In genomic region chr5:136402622-136403564, GRCm38 (mm10) we compare ENCODE assay signal across 9 mouse cellular contexts.
DNase-seq lines count a peak whose midpoint lies in the region; ATAC-seq and TF ChIP-seq lines count a peak whose summit lies in the region.
"Had no signal": no experiment of that assay in that cellular context is flagged by ENCODE, and none has a peak within 500 bp of the region (broad histone marks: within the 10 kb centered on the region; RNA-seq: fewer than 3 reads in every experiment).

No protein-coding gene starts in this region.

- no peak for TF ChIP-seq EP300 in liver, postnatal 0 days (IDR thresholded peaks at IDR 0.05; ENCODE audit: low read depth)

- peak overlapping the region; percentile 71 for H3K27ac ChIP-seq in forebrain, embryonic 13.5 days
- H3K27ac ChIP-seq in forebrain, embryonic 11.5 days (ENCODE audit: low read depth, low read length): no peak overlapping the region
- H3K27ac ChIP-seq in liver, postnatal 0 days (ENCODE audit: low read depth): peak overlapping the region; percentile 49; the same call in 1 of the 2 replicates
- H3K27ac ChIP-seq in liver, embryonic 12.5 days: no peak overlapping the region
- no peak overlapping the region for H3K27ac ChIP-seq in hindbrain, postnatal 0 days

- WGBS in forebrain, embryonic 13.5 days: 61% methylated on average over 15 of the region's 15 CpGs
- WGBS in forebrain, embryonic 11.5 days: 85% methylated on average over 15 of the region's 15 CpGs
- 75% methylated on average over 15 of the region's 15 CpGs for WGBS in liver, postnatal 0 days (ENCODE audit: insufficient replicate concordance)
- 79% methylated on average over 15 of the region's 15 CpGs for WGBS in liver, embryonic 12.5 days (ENCODE audit: insufficient replicate concordance)
- WGBS in hindbrain, postnatal 0 days: 47% methylated on average over 15 of the region's 15 CpGs

- H3K27me3 ChIP-seq in forebrain, embryonic 13.5 days: no peaks in the 10 kb centered on the region
- H3K27me3 ChIP-seq in forebrain, embryonic 11.5 days (ENCODE audit: control insufficient read depth, insufficient read depth, low read length): no peaks in the 10 kb centered on the region
- H3K27me3 ChIP-seq in liver, postnatal 0 days (ENCODE audit: insufficient read depth, low read length): no peaks in the 10 kb centered on the region
- no peaks in the 10 kb centered on the region for H3K27me3 ChIP-seq in liver, embryonic 12.5 days (replicated peaks)
- no peaks in the 10 kb centered on the region for H3K27me3 ChIP-seq in hindbrain, postnatal 0 days (ENCODE audit: insufficient read depth, low read length)
- no peaks in the 10 kb centered on the region for H3K27me3 ChIP-seq in myocyte (ENCODE audit: control insufficient read depth, insufficient read depth, insufficient read length)
- H3K27me3 ChIP-seq: megakaryocyte, embryonic 14.5 days had no signal

- peaks cover 19% of the 10 kb centered on the region for H3K4me1 ChIP-seq in forebrain, embryonic 13.5 days
- 0 out of 2 replicates have a peak, but pooled peaks cover 1% of the 10 kb centered on the region for H3K4me1 ChIP-seq in forebrain, embryonic 11.5 days (replicated peaks; ENCODE audit: control insufficient read depth, insufficient read depth, low read length)
- peaks cover 5% of the 10 kb centered on the region for H3K4me1 ChIP-seq in liver, postnatal 0 days (ENCODE audit: insufficient read depth)
- H3K4me1 ChIP-seq in liver, embryonic 12.5 days: peaks cover 3% of the 10 kb centered on the region; the same call in 1 of the 2 replicates
- peaks cover 10% of the 10 kb centered on the region; the same call in 1 of the 2 replicates for H3K4me1 ChIP-seq in hindbrain, postnatal 0 days (ENCODE audit: insufficient read depth, low read length)

- H3K4me3 ChIP-seq in forebrain, embryonic 13.5 days: no peak overlapping the region
- H3K4me3 ChIP-seq in forebrain, embryonic 11.5 days (ENCODE audit: low read depth, low read length): no peak overlapping the region
- no peak overlapping the region for H3K4me3 ChIP-seq in liver, postnatal 0 days (ENCODE audit: low read depth, low read length)
- H3K4me3 ChIP-seq in liver, embryonic 12.5 days: no peak overlapping the region
- H3K4me3 ChIP-seq in hindbrain, postnatal 0 days (ENCODE audit: low read length): peak overlapping the region; percentile 15; the same call in 1 of the 2 replicates
- H3K4me3 ChIP-seq in myocyte: no peak overlapping the region
- H3K4me3 ChIP-seq: megakaryocyte, embryonic 14.5 days had no signal

- no peak for ATAC-seq in forebrain, embryonic 13.5 days
- no peak for ATAC-seq in forebrain, embryonic 11.5 days (replicated peaks; ENCODE audit: low FRiP score)
- no peak for ATAC-seq in liver, postnatal 0 days
- ATAC-seq in liver, embryonic 12.5 days: no peak
- ATAC-seq in hindbrain, postnatal 0 days: no peak; the same call in 1 of the 2 replicates
- no peak for ATAC-seq in erythroid progenitor cell, adult 5-6 weeks (replicated peaks; ENCODE audit: low FRiP score, poor library complexity, severe bottlenecking)

- H3ac ChIP-seq in myocyte (ENCODE audit: control insufficient read depth, insufficient read length): no peak overlapping the region

- peaks cover 14% of the 10 kb centered on the region for H3K36me3 ChIP-seq in forebrain, embryonic 13.5 days (ENCODE audit: poor library complexity, severe bottlenecking)
- peaks cover 4% of the 10 kb centered on the region for H3K36me3 ChIP-seq in forebrain, embryonic 11.5 days (ENCODE audit: control insufficient read depth, insufficient read depth, low read length)
- no peaks in the 10 kb centered on the region for H3K36me3 ChIP-seq in liver, postnatal 0 days (replicated peaks; ENCODE audit: insufficient read depth, low read length)
- peaks cover 16% of the 10 kb centered on the region for H3K36me3 ChIP-seq in liver, embryonic 12.5 days
- H3K36me3 ChIP-seq in hindbrain, postnatal 0 days (ENCODE audit: insufficient read depth, low read length): no peaks in the 10 kb centered on the region
- peaks cover 6% of the 10 kb centered on the region for H3K36me3 ChIP-seq in myocyte (ENCODE audit: control insufficient read depth, insufficient read depth)

- no peak for TF ChIP-seq CTCF in liver, postnatal 0 days (IDR thresholded peaks at IDR 0.05; ENCODE audit: low read depth)
- no peak for TF ChIP-seq CTCF in hindbrain, postnatal 0 days (IDR thresholded peaks at IDR 0.05; ENCODE audit: low read depth)

- no peak for DNase-seq in forebrain, embryonic 11.5 days (ENCODE audit: low spot score)
- DNase-seq in liver, postnatal 0 days: no peak
- peak; percentile 8 for DNase-seq in hindbrain, postnatal 0 days (ENCODE audit: low spot score)
- DNase-seq in urinary bladder, postnatal 4 days (ENCODE audit: low spot score in 2 of 2): no peak

- peaks cover 3% of the 10 kb centered on the region for H3K79me2 ChIP-seq in myocyte (ENCODE audit: control insufficient read depth, insufficient read depth)

- peak overlapping the region; percentile 49 for H3K4me2 ChIP-seq in forebrain, embryonic 13.5 days
- no peak overlapping the region for H3K4me2 ChIP-seq in forebrain, embryonic 11.5 days (ENCODE audit: low read depth, low read length, severe bottlenecking)
- no peak overlapping the region for H3K4me2 ChIP-seq in liver, postnatal 0 days (ENCODE audit: low read depth, low read length)
- H3K4me2 ChIP-seq in liver, embryonic 12.5 days: no peak overlapping the region
- H3K4me2 ChIP-seq in hindbrain, postnatal 0 days (ENCODE audit: low read depth, low read length): peak overlapping the region; percentile 47
- H3K4me2 ChIP-seq in myocyte (ENCODE audit: low read depth): no peak overlapping the region

- no peak overlapping the region for H3K9ac ChIP-seq in forebrain, embryonic 13.5 days
- no peak overlapping the region for H3K9ac ChIP-seq in forebrain, embryonic 11.5 days (ENCODE audit: low read length)
- H3K9ac ChIP-seq in liver, postnatal 0 days (replicated peaks): no peak overlapping the region
- H3K9ac ChIP-seq in liver, embryonic 12.5 days: no peak overlapping the region
- H3K9ac ChIP-seq in hindbrain, postnatal 0 days (replicated peaks; ENCODE audit: low read length): no peak overlapping the region

- TF ChIP-seq POLR2A in myocyte (IDR thresholded peaks at IDR 0.05; ENCODE audit: insufficient read length, low read depth): no peak

- peaks cover 4% of the 10 kb centered on the region for H3K9me3 ChIP-seq in forebrain, embryonic 13.5 days (replicated peaks)
- H3K9me3 ChIP-seq in forebrain, embryonic 11.5 days (ENCODE audit: control insufficient read depth, low read length): no peaks in the 10 kb centered on the region
- no peaks in the 10 kb centered on the region for H3K9me3 ChIP-seq in liver, postnatal 0 days (ENCODE audit: low read length)
- H3K9me3 ChIP-seq in liver, embryonic 12.5 days (replicated peaks): no peaks in the 10 kb centered on the region
- H3K9me3 ChIP-seq in hindbrain, postnatal 0 days (ENCODE audit: low read length): no peaks in the 10 kb centered on the region

TF ChIP-seq in myocyte, 11 proteins besides CTCF, POLR2A, EP300 and RAD21:
- no peak for TF ChIP-seq MAX (IDR thresholded peaks at IDR 0.05; ENCODE audit: low read depth)
- TF ChIP-seq MYOG (IDR thresholded peaks at IDR 0.05; ENCODE audit: control insufficient read depth in 1 of 3, insufficient read depth in 1 of 3, insufficient read length in 2 of 3, low read depth in 2 of 3): peak in 2 of 3 experiments; percentile 18 to 87
- no peak for TF ChIP-seq SRF (IDR thresholded peaks at IDR 0.05; ENCODE audit: control insufficient read depth, insufficient read length, low read depth)
- TF ChIP-seq CEBPB (IDR thresholded peaks at IDR 0.05; ENCODE audit: insufficient read depth, poor library complexity, severe bottlenecking): no peak
- peak in 1 of 3 experiments; percentile 64 for TF ChIP-seq MYOD1 (IDR thresholded peaks at IDR 0.05; ENCODE audit: control insufficient read depth in 1 of 3, insufficient read length in 2 of 3, low read depth in 2 of 3)
- TF ChIP-seq USF1 (IDR thresholded peaks at IDR 0.05; ENCODE audit: low read depth): no peak
- peak; percentile 22 for TF ChIP-seq TCF12 (IDR thresholded peaks at IDR 0.05; ENCODE audit: insufficient read depth, poor library complexity, severe bottlenecking)
- no peak for TF ChIP-seq E2F4 (IDR thresholded peaks at IDR 0.05; ENCODE audit: insufficient read depth)

Comparison
In these comparisons a context has a peak if more than half of its experiments do, and no peak if none do; other contexts are left out.
1. H3K27ac ChIP-seq: peak in forebrain, embryonic 13.5 days (single experiment) and liver, postnatal 0 days (single experiment); none in forebrain, embryonic 11.5 days (single experiment), liver, embryonic 12.5 days (single experiment) and hindbrain, postnatal 0 days (single experiment).
2. H3K4me2 ChIP-seq: peak in forebrain, embryonic 13.5 days (single experiment) and hindbrain, postnatal 0 days (single experiment); none in forebrain, embryonic 11.5 days (single experiment), liver, postnatal 0 days (single experiment), liver, embryonic 12.5 days (single experiment) and myocyte (single experiment).